Mouse (Mus musculus) MEL (cell line): ENCODE data around the gene Bcl11b.

Experiments used
- CTCF ChIP-seq, 3 experiments: IDR thresholded peaks in 2 of 3; conservative IDR thresholded peaks in 1 of 3; 2 replicates each; pipeline ENCODE4 v1.5.1; 2011 to 2012; ENCODE audit warnings: low read length in 3 of 3, low read depth in 2 of 3, mild to moderate bottlenecking in 2 of 3, improper control_type of control experiment in 1 of 3, inconsistent platforms in 1 of 3, mixed read lengths in 1 of 3, moderate library complexity in 1 of 3; ENCODE audit not compliant: control insufficient read depth in 1 of 3, insufficient read depth in 1 of 3, poor library complexity in 1 of 3, severe bottlenecking in 1 of 3
- GATA1 ChIP-seq: IDR thresholded peaks from 2 replicates; pipeline ENCODE4 v1.6.1; 2011; ENCODE audit warnings: low read depth, low read length, improper control_type of control experiment
- MXI1 ChIP-seq: IDR thresholded peaks from 2 replicates; pipeline ENCODE4 v1.6.1; 2011; ENCODE audit warnings: mild to moderate bottlenecking, low read depth, low read length, improper control_type of control experiment

- no peak for TF ChIP-seq MXI1
- no peak for TF ChIP-seq GATA1
- no peak for TF ChIP-seq CTCF (IDR thresholded peaks at IDR 0.05 in 2 of 3, conservative IDR thresholded peaks at IDR 0.05 in 1 of 3; ENCODE audit: control insufficient read depth in 1 of 3, insufficient read depth in 1 of 3, low read depth in 2 of 3, low read length in 3 of 3, poor library complexity in 1 of 3, severe bottlenecking in 1 of 3)
Measured at GRCm38 (mm10) chr12:107980261-107980961, 23.0 kb downstream of the Bcl11b start.
